Mouse (Mus musculus) testis, postnatal 10 days (tissue): ENCODE measurements around the gene Psmd4.
A peak's percentile ranks its signal among the peaks of the same experiment; 100 is the strongest.
"Not testable (repeated sequence)": the region's sequence is repeated elsewhere in the genome, so short reads cannot be mapped to it uniquely, and the experiment has no call there.

Source experiments
- DNase-seq: peaks from one replicate; pipeline ENCODE4 v3.0.0; 2021; ENCODE audit warnings: low spot score

Gene Psmd4

DNA sequence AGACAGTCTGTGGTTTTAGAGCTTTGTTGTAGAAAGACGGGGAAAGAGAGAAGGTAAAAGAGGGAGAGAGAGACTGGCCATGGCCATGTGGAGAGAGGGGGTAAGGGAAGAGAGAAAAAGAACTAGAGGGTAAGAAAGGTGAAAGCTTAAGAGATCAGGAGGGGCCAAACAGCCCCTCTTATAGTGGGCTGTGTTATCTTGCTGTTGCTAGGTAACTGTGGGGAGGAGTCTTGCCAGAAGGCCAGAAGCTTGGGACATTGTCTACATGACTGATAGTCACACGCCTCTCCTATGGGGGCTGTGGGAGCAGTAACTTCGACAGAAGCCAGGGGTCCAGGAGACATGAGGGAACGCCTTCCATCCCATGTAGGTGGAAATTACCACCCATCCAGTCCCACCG is 17.2 kb downstream of the Psmd4 start:
- DNase-seq = no peak

- peak; percentile 69 for DNase-seq
These were observed 17.9 kb downstream of the Psmd4 start for GRCm38 (mm10) chr3:95024551-95024950.

- DNase-seq = not testable (repeated sequence)
These were observed 21.5 kb downstream of the Psmd4 start for GRCm38 (mm10) chr3:95020956-95021355.

GRCm38 (mm10) chr3:95018741-95019140 is 23.7 kb downstream of the Psmd4 start:
- DNase-seq = no peak

- no peak for DNase-seq
These were observed 25.8 kb downstream of the Psmd4 start for GRCm38 (mm10) chr3:95016532-95017056.

DNA sequence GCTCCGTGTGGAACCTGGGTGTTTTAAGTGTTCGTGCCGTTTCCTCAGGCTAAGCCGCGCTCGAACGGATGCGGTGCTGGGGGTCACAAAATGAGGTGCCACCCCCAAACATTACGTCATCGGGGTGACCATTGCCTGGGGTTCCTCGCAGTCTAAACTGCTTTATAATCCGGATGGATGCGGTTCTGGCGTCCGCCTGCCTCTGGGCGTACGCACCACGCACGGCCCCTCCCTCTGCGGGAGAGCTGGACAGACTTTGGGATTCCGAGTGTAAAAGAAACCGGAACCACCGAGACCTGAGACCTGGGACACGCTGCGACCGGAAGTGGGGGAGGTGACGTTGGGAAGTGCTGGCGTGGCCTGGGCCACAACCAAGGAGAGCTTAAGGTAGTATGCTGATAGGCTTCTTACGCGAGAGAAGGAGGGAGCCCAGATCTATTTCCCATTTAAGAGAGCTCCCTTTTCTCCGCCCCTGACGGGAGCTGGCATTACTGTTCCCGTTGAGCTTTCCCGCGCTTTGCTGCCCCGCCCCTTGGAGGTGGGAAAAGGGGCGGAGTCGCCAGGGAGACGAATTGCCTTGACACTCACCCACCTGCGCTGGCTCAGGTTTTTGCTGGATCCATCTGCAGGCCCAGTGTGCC is 26.4 kb downstream of the Psmd4 start:
- peak; percentile 96 for DNase-seq

- peak; percentile 99 for DNase-seq
These were observed 27.0 kb downstream of the Psmd4 start, which contains the start of gene Zfp687 for GRCm38 (mm10) chr3:95015337-95015872. Gene Zfp687 (minus strand): TSS chr3:95015448.

- DNase-seq = peak; percentile 84
These were observed 27.8 kb downstream of the Psmd4 start for GRCm38 (mm10) chr3:95014428-95015151.

- DNase-seq = peak; percentile 47
These were observed 28.6 kb downstream of the Psmd4 start for GRCm38 (mm10) chr3:95013699-95014427.

DNA sequence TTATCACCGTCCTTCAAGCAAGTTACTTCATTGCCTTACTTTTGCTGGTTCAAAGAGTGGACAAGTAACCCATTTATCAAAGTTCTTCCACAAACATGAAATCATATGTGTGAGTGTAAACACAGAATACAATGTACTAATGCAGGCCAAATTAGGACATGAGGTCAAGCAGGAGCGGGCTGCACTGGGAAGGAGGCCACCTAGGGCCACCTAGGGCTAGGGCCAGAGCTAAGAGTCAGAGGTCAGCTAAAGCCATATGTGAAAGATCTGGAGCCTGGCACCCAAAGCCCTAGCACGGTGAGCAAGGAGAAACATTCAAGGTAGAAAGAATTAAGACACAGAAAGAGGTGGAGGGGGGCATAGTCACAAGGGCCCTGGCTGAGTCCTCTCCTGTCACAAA is 29.4 kb downstream of the Psmd4 start:
- DNase-seq = no peak

DNA sequence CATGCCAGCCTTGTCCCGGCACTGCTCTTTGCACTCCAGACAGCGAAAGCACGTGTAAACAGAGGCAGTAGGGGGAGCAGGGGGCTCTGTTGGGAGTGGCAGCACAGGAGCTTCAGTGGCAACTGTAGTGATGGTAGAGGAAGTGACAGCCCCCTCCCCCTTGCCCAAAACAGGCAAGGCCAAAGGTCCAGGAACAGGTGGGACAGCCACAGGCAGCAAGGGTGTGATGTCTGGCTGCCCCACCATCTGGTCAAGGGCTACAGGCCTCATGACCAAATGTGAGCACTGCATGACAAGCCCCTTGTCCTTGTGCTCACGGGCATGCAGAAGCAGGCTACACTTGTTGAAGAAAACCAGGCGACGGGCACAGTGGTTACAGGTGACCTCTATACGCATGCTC is 32.0 kb downstream of the Psmd4 start:
- no peak for DNase-seq

GRCm38 (mm10) chr3:95007706-95008105 is 34.7 kb downstream of the Psmd4 start:
- DNase-seq = no peak

GRCm38 (mm10) chr3:95005651-95006050 is 36.8 kb downstream of the Psmd4 start:
- no peak for DNase-seq

- no peak for DNase-seq
These were observed 39.1 kb downstream of the Psmd4 start for GRCm38 (mm10) chr3:95003273-95003672.

GRCm38 (mm10) chr3:95002569-95002968 is 39.8 kb downstream of the Psmd4 start:
- DNase-seq = no peak

- DNase-seq = peak; percentile 92
These were observed 45.5 kb downstream of the Psmd4 start for GRCm38 (mm10) chr3:94996946-94997345.

DNA sequence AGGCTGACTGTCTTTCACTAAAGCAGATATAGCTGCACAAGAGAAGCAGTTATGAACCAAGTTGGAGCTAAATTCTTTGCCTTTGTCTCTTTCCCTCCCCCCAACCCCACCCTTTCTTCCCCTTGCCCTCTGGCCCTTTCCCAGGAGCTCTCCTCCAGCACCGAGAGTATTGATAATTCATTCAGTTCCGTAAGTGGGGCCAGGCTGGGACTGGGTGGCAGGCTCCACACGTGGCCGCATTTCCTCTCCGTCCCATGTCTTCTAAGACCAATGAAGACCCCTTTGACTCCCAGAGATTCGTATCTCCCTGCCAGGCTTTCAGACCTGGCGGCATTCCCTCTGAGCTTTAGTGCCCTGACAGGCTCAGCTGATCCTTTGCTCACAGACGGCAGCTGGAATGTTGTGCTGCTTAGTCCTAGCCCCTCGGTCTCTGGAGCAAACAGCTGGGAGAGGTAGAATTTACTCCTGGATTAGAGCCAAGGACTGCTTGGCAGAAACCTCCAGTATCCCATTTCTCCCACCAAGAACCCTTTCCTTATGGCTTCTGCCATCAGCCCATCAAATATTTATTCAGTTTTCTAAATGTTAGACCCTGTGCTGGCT is 53.2 kb downstream of the Psmd4 start:
- no peak for DNase-seq

GRCm38 (mm10) chr3:94987578-94987977 is 54.8 kb downstream of the Psmd4 start:
- peak; percentile 54 for DNase-seq

GRCm38 (mm10) chr3:94985513-94985912 is 56.9 kb downstream of the Psmd4 start:
- no peak for DNase-seq

- no peak for DNase-seq
These were observed 58.1 kb downstream of the Psmd4 start for GRCm38 (mm10) chr3:94984312-94984711.
